Mouse (Mus musculus) left cerebral cortex, adult 9 months (tissue): ENCODE measurements around the gene Grik5.
"Not testable (repeated sequence)": the region's sequence is repeated elsewhere in the genome, so short reads cannot be mapped to it uniquely, and the experiment has no call there.

Experiments
- DNase-seq, 2 experiments: peaks; one replicate each; pipeline ENCODE4 v3.0.0; 2022; ENCODE audit warnings: low spot score in 2 of 2

The Grik5 gene

GRCm38 (mm10) chr7:25079496-25080026 lies 7.4 kb upstream of the Grik5 start:
- DNase-seq: no peak

- no peak for DNase-seq
Measured at GRCm38 (mm10) chr7:25077414-25077755, 5.2 kb upstream of the Grik5 start.

DNA sequence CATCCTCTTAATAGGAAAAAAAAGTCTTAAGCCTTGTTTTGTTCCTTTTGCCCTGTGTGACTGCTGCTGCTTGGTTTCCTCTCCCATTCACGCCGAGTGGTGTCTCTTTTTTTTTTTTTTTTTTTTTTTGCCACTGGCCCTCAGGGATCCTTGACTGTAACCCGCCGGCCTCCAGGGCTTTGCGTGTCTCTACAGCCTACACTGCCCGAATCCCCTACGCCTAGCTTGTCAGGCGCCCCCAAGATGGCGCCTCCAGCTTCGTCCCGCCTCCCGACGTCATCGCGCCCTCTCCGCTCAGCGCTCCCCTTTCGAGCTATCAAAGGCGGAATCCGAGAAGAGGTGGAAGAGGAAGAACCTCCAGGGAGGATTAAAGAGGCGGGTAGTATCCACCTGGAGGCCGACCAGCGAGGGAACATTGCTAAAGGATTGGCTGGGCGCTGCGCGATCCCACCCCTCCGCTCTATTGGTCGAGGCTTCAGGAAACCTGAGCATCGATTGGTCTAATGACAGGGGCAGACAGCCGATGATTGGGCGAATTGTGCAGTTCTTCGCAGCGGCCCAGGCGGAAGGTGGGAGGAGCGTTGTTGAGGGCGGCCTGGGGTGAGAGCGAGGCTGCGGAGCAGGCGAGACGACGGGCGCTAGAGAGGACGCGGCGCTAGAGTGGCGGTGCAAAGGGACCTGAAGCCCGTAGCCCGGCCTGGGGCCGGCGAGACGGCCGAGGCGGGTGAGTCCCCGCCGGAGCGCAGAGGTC lies 4.7 kb upstream of the Grik5 start:
- DNase-seq: peak; percentile 99

DNA sequence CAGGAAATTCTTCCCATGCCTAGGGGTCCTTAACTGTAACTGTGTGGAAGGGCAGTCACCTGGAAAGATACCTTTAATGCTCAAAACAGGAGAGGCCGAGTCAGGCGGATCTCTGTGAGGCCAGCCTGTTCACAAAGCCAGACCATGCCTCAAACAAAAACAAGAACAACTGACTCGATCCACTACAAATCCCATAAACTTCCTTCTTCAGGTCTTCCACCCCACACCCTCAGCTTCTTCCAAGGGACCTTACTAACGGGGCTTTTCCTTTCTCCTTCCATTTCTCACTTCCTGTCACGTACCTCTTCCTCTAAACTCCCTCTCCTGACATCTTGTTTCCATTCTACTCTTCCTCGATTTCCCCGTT lies 4.1 kb upstream of the Grik5 start:
- no peak for DNase-seq

DNA sequence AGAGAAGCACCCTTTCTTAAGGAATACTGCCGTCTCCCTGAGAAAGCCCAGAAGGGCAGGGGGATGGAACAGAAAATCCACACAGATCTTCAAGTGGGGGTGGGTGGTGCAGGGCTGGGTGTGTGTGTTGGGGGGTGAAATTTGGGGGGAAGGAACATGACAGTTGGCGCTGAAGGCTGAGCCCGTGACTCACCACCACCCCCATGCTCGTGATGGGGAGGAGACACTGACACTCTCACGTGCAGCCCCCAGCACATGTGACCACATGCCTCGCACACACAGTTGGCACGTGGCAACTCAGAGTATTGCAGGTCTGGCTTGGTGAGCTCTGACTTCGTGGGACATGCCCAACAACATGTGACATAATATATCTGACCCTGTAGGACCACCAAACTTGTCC lies 1.8 kb upstream of the Grik5 start:
- peak; percentile 76 to 81 for DNase-seq

DNA sequence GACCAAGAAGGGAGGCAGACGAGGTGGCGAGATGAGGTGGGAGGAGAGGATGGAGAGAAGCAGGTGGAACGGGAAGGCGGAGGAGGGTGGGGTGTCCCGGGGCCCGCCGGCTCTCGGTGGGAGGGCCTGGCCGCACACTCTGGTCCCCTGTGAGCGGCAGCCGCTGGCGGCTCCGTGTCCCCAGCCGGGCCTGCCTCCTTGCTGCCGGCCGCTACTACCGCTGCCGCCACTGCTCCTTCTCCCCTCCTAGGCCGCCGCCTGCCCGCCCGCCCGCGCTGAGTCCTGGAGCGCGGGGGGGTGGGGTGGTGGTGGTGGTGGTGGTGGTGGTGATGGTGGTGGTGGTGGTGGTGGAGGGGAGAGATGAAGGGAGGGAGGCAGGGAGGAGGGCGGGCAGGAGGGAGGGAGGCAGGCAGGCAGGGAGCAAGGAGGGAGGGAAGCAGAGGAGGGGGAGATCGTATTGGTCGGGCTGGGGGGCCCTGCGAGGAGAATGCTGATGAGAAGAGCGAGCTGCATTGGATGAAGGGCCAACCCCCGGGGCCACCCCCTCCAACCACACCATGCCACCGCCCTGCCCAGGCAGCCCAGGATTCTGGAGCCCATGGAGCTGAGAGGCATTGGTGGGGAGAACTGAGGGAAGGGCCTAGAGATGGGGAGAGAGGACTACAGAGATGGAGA lies 707 bp upstream of the Grik5 start:
- DNase-seq: peak; percentile 61 to 67

DNA sequence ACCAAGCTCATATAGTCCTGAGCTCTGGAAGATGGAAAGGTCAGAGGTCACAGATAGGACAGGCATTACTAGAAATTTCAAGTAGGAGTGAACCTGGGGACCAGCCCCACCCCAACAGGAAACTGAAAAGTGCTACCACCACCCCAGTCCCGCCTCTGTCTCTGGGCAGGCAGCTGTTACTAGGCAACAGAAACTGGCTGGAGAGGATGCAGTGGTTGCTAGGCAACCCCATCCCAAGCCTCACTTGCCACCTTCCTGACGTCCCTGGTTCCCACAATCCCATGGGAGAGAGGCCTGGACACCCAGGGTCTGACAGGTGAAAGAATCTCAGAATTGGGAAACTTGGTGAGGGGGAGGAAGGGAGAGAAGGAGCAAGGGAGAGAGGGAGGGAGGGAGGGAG lies 3.4 kb downstream of the Grik5 start:
- DNase-seq: peak; percentile 73 to 83

DNA sequence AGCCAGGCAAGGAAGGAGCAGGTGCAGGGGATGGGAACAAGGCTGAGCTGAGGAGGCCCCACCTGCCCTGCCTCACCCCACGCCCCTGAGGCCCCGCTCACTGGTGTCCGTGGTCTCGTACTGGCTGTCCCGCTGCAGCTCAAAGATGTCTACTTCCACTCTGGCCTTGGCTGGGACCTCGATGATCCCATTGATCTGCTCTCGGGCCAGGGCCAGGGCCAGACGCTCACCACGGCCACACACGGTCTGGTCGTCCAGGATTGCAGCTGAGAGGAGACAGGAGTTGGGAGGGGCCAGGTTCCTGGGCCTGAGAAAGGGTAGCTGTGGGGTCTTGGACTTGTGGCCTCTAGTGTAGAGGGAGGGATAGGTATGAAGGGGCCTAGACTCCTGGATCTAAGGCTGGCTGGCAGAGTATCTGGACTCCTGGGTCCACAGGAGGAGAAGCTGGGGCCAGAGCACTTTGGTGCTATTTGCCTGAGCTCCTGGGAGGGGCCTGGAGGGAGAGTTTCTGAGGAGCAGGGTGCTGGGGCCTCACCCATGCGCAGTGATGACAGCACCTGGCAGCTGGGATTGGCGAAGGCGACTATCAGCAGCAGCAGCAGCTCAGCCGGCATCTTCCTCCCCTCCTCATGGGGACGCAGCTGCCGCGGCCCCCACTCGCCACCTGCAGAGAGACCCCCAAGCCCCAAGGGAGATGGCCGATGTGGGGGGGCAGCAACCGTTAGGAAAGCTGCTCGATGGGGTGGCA lies 4.1 kb downstream of the Grik5 start:
- no peak for DNase-seq

GRCm38 (mm10) chr7:25067338-25067737 lies 4.8 kb downstream of the Grik5 start:
- no peak for DNase-seq

GRCm38 (mm10) chr7:25063900-25064299 lies 8.2 kb downstream of the Grik5 start:
- DNase-seq: peak; percentile 60 to 73

- DNase-seq: no peak
Measured at GRCm38 (mm10) chr7:25063346-25063745, 8.8 kb downstream of the Grik5 start.

- DNase-seq: no peak
Measured at GRCm38 (mm10) chr7:25058836-25059235, 13.3 kb downstream of the Grik5 start.

GRCm38 (mm10) chr7:25058394-25058793 lies 13.8 kb downstream of the Grik5 start:
- DNase-seq: no peak

DNA sequence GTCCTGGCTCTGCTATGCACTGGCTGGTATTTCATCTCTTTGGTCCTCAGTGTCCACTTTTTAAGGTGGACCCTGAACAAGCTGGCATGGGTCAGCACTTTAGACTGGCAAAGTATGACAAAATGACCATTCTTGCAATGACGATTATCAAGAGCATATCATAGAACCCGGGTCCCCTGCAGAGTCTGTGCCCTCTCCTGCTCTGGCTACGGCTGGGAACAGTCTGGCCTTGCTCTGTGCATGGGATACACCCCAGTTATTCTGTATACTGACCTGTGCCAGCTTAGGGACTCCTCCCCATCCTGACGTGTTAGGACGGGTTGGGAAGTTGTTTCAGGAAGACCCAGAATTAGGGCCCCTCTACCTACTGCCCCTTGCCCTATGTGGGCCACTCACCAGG lies 14.3 kb downstream of the Grik5 start:
- no peak for DNase-seq

DNA sequence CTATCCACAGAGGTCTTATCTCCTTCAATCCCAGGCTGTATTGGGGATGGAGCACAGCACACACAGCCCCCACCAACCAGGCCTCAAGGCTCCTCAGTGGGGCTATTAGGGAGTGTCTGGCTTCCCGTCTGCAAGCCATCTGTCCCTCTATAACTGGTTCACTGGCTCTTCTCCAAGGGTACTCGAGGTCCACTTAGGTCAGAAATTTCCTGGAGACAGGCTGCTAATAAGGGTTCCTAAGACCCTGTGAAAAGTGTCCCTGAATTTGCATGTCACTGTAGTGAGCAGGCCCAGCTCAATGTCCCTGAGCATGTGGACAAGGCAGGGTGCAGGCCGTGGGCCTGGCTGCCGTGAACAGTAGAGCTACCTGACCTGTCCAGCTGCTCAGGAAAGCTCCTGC lies 15.2 kb downstream of the Grik5 start:
- DNase-seq: no peak

GRCm38 (mm10) chr7:25052587-25052986 lies 19.6 kb downstream of the Grik5 start:
- DNase-seq: no peak

- DNase-seq: peak; percentile 55 to 70
Measured at GRCm38 (mm10) chr7:25049295-25049930, 22.7 kb downstream of the Grik5 start.

DNA sequence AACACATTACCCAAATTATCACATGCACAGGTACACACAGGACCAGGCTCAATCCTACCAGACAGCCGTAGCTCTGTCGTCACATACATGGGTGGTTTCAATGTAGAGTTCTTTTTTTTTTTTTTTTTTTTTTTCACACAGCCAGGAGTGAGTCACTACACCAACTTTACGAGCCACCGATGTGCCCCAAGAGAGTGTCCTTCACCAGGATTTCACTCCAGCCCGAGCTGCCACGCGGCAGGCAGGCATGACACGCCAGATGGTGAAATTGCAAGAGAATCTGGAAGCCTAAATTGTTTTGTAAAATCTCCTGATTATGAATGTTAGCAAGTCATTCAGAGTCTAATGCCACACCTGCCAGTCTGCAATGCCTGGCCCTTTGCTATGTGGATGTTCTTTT lies 24.8 kb downstream of the Grik5 start:
- peak in 1 of 2 experiments; percentile 71 for DNase-seq

GRCm38 (mm10) chr7:25044599-25044998 lies 27.5 kb downstream of the Grik5 start:
- DNase-seq: not testable (repeated sequence)

DNA sequence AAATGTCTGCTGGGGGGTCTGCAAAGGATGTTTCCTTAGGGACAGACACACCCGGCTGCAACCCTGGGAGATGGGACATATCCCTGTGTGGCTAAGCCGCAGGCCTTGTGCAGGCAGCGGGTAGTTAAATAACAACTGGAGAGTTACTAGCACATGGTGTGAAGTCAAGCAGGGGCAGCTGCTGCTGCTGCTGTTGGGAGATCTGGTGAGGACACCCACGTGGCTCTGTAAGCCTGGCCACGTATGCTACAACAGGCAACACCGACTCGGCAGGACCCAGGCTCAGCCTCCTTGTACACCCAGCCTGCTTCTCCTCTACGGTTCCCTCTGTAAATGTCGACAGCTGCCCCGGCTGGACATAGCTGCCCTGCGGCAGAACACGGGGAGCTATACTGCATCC lies 30.2 kb downstream of the Grik5 start:
- DNase-seq: peak in 1 of 2 experiments; percentile 60

DNA sequence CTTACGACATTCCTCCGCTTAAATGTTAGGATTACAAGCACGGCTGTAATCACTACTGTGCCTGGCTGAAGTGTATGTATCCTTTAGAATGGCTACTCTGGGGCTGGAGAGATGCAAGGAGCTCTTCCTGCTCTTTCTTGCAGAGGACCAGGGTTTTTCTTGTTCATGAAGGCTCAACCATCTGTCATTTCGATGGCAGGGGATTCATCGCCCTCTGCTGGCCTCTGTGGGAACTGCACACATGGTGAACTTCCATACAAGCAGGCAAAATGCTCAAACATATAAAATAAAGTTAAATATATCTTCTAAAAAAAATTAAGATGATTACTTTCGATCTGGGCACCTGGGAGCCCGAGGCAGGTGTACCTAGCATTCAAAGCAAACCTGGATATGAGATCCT lies 36.2 kb downstream of the Grik5 start:
- peak in 1 of 2 experiments; percentile 86 for DNase-seq

DNA sequence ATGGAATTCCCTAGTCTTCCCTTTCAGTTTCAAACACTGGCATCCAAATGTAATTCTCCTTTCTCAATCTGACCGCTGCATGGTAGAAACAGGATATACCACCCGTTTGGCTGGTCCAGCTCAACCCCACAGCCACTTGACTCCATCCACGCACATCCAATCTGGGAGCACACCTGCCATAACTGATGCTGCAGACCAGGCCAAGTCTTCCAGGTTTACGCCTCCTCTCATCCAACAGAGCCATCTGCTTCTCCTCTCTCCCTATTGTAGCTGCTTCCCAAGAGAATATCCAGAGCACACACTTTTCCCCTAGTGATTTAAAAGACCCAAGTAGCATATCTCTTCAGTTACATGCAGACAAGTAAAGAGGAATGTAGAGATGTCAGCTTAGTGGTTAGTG lies 37.4 kb downstream of the Grik5 start:
- DNase-seq: peak in 1 of 2 experiments; percentile 66
